Mouse (Mus musculus): ENCODE results near the gene Rbp7.

Rbp7 gene

DNA sequence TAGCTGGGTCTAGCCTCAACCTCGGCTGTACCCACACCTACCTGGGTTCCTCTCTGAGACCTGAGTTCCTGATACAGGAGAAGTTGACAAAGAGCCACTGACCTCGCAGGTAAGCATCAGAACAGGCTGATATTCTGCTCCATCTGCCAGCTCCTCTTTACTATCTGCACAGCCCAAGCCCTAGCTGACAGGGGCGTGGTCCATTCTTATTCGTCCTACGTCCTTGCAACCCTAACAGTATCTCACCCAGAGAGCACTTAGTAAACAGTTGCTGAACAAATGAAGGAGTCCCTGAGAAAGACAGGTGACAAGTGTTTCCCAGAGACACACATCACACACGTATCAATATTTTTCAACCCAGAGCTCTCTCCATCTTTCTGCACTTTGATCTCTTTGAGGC is 46.4 kb downstream of the Rbp7 start:
- CTCF ChIA-PET: interaction anchor here (0.6 kb wide), 1 partner anchor 43 kb away, joined by 4 read pairs; no protein-coding TSS in a partner anchor

GRCm38 (mm10) chr4:149407461-149407860 is 47.3 kb downstream of the Rbp7 start:
- CTCF ChIA-PET: interaction anchor here (0.6 kb wide), 1 partner anchor 8 kb away, joined by 3 read pairs; no protein-coding TSS in a partner anchor

DNA sequence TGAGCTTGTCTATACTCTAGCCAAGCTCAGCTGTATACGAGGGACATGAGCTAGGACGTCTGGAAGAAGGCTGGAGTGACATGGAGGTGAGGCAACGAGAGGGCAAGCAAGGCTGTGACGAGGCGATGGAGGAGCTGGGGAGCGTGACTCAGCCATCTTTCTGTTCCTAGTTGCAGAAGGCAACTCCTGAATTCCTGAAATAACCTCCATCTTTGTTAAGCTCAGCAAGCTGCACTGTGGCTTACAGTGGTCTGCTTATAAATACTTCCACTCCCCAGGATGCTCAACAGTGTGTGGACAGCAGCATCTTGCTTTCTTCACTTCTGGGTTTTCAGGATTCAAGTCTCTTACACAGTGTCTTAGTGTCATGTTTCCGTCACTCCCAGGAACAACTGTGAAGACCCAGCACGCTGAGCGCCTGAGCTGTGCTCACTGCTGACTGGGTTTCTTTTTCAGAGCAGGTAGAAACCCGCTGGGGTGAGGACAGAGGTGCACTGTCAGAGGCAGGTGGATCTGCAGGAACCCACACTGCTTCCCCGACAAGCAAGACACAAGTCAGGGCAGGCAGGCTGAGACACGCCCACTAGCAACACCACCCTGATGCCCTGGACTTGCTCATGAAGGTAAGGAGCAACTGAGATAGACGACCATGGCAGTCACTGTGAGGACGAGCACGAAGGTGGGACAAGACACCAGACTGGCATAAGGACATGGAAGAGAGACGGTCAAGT is 48.9 kb downstream of the Rbp7 start:
- CTCF ChIA-PET: no interaction called here

DNA sequence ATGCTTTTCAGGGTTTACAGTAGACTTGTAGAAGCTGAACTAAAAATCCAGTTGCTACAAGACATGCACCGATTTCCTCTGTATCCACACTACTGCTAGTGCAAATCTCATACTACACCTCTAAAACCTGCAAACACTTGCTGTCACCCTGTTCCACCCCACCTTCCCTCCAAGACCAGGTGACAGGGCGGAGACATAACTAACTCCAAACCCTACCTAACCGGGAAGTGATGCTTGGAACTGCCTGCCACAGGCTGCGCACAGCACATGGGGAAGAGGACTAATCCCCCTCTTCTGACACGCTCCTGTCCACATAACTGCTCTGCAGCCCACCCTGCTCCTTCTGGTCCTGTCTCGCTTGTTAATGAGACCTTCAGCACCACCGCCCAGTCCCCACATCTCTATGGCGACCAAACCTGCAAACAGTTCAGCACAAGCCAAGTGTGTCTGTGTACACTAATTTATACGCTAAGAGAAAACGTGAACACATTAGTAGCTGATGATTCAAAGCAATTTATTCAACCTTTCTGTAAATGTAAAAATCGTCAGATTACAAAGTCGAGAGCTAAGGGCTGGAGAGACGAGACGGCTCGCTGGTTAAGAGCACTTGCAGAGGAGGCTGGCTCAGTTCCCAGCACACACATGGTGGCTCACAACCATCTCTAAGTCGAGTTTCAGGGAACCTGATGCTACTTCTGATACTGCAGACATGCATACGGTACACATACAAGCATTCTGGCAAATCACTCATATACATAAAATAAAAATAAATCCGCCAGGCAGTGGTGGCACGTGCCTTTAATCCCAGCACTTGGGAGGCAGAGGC is 49.9 kb downstream of the Rbp7 start:
- CTCF ChIA-PET: no interaction called here

DNA sequence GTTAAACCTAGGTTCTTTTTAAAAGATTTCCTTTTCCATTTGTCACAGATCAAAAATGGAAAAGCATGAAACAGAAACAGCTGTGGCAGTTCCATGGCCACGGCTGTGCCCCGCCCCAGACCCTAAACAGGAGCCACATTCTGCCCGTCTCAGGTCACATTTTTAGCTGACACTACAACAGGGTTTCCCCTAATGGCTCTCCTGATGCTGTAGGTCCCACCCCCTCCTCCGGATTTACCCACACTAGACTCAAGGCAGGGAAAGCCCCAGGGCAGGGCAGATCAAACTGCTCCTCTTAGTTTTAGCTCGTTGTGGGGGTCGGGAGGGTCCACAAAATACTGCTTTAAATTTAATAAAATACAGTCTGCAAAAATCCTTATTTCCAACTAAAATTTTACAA is 51.7 kb downstream of the Rbp7 start:
- CTCF ChIA-PET: no interaction called here

GRCm38 (mm10) chr4:149401591-149401982 is 53.2 kb downstream of the Rbp7 start:
- CTCF ChIA-PET: no interaction called here

DNA sequence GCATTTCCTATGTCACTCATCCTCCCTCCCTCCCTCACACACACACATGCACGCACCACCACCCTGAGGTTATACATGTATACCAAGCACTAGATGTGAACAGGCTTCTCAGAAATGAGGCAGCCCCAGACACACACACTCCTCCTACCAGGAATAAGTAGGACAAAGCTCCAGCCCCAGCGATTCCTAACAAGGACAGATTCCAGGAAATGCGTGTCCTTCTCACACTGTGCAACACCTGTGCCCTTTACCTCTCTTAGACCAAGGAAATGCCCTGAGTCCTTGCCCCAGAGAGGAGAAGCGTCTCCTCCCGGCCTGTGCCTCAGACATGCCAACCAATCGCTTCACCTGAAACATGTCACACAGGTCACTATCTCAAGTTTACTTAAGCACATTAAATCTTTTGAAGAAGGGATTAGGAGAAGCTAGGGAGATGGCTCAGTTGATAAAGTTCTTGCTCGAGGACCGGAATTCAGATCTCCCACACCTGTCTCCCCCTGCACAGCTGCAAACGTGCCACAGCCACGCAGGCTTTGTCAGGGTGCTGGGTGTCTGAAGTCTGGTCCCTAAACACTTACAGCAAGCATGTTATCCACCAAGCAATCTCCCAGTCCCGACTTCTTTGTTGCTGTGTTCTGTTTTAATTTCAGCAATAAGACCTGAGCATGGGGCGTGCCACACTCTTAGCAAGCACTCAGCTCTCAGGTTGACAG is 53.7 kb downstream of the Rbp7 start:
- CTCF ChIA-PET: no interaction called here
